Mouse (Mus musculus) intestine, embryonic 16.5 days (tissue): ENCODE results near the gene Aspn. TPM values are rescaled to one million over a fixed set of nuclear protein-coding genes. Genes with fewer than 3 reads are reported as not detected.

Experiments
- ATAC-seq: fragments of 200-750 bp; cut with Nextera tagmentation; 2 replicates; pipeline ENCODE4 v1.8.0; 2017; ENCODE audit warnings: moderate TSS enrichment, moderate library complexity
- H3K27ac ChIP-seq: fragments of 300-500 bp; sonication (generic); 2 replicates; pipeline ENCODE4 v1.5.1; 2014; ENCODE audit warnings: mild to moderate bottlenecking, low read length
- H3K27me3 ChIP-seq: fragments of 300-500 bp; sonication (generic); replicated peaks from 2 replicates; pipeline ENCODE4 v1.6.1; 2014; ENCODE audit warnings: low read length, control low read depth, mixed read lengths; ENCODE audit not compliant: control insufficient read depth, insufficient read depth
- H3K36me3 ChIP-seq: fragments of 300-500 bp; sonication (generic); 2 replicates; pipeline ENCODE4 v1.6.1; 2014; ENCODE audit warnings: low read length, control low read depth; ENCODE audit not compliant: control insufficient read depth, insufficient read depth
- H3K4me1 ChIP-seq: fragments of 300-500 bp; sonication (generic); 2 replicates; pipeline ENCODE4 v1.6.1; 2014; ENCODE audit warnings: low read length, control low read depth, mixed read lengths; ENCODE audit not compliant: control insufficient read depth, insufficient read depth
- H3K4me2 ChIP-seq: fragments of 300-500 bp; sonication (generic); 2 replicates; pipeline ENCODE4 v1.6.1; 2014; ENCODE audit warnings: low read depth, low read length, control low read depth
- H3K4me3 ChIP-seq: fragments of 300-500 bp; sonication (generic); 2 replicates; pipeline ENCODE4 v1.5.1; 2014; ENCODE audit warnings: mild to moderate bottlenecking, low read length
- H3K9ac ChIP-seq: fragments of 300-500 bp; sonication (generic); 2 replicates; pipeline ENCODE4 v1.6.1; 2014; ENCODE audit warnings: low read depth, low read length
- H3K9me3 ChIP-seq: fragments of 300-500 bp; sonication (generic); 2 replicates; pipeline ENCODE4 v1.6.1; 2016; ENCODE audit warnings: low read length, control low read depth; ENCODE audit not compliant: control insufficient read depth
- WGBS: fragments of 180-500 bp; shearing (Covaris S2); extraction: QIAGEN DNeasy Blood & Tissue Kit; methylation state at CpG from one replicate; pipeline ENCODE4 v1.1.7; 2014; 5-methylcytosine and 5-hydroxymethylcytosine counted together
- polyA plus RNA-seq: library from polyadenylated mRNA; unstranded; fragments of >200 nt; fragmentation: Nextera tagmentation; extraction: Ambion mirVana; gene quantifications from 2 replicates; pipeline ENCODE4 v1.2.1, GENCODE M21; 2015

The Aspn gene
- polyA plus RNA-seq, 1 experiment from 2014 or later, result 25.7 TPM

DNA sequence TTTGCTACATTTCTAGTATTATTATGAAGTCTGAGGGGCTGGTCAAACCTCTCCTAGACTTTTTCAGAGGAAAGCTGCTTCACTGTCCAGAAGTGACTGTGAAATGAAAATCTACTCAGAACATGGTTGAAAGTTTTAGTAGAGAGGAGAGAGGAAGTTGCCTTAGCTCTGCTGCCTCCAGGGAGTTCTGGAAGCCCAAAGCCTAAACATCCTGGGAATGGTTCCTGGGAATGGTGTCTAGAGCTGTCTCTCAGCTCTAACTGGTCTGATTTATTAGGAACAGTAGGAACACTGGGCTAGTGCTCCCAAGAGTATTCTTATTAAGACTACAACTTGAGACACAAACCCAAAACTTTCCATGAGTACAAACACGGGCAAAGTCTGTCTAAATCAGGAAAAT, 2.3 kb downstream of the Aspn start:
- Histone ChIP-seq H3K36me3 (no peaks in the 10 kb centered on the region), H3K9ac (no peak overlapping the region), H3K27me3 (no peaks in the 10 kb centered on the region), H3K4me2 (no peak overlapping the region), H3K4me1 (no peaks in the 10 kb centered on the region), H3K9me3 (no peaks in the 10 kb centered on the region), H3K27ac (peak overlapping the region; percentile 73), H3K4me3 (no peak overlapping the region)
- WGBS, result 44% methylated on average over 1 of the region's 1 CpGs
- peak; percentile 50 for ATAC-seq

DNA sequence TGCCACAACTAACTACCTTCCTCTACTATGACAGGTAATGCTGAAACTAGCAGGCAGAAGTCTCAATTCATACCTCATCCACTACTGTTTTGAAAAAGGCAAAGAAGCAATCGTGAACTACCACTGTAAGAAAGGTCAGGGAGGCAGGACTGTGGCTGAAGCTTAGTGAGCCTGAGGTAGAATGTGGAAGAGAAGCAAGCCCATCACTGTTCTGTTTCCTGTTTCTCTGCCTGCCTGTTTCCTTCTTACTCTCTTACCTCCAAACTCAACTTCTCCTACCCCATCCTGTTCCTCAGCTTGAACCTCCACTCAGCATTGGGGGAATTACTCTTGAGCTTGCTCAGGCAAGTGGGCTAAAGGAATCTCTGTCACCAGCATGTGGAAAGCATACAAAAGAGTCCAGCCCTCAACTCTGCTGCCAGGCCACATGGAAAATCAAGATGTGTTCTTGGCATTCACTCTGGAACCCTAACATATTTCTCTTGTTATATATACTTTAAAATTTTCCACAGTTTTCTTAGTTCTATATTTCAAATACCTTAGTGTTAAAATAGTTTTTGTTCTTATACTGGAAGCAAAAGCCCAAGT, 3.4 kb downstream of the Aspn start:
- Histone ChIP-seq H3K27ac (no peak overlapping the region), H3K4me3 (no peak overlapping the region), H3K36me3 (no peaks in the 10 kb centered on the region), H3K27me3 (no peaks in the 10 kb centered on the region), H3K9me3 (no peaks in the 10 kb centered on the region), H3K9ac (no peak overlapping the region), H3K4me2 (no peak overlapping the region), H3K4me1 (no peaks in the 10 kb centered on the region)
- ATAC-seq, result no peak
- WGBS, result 59% methylated on average over 1 of the region's 1 CpGs

DNA sequence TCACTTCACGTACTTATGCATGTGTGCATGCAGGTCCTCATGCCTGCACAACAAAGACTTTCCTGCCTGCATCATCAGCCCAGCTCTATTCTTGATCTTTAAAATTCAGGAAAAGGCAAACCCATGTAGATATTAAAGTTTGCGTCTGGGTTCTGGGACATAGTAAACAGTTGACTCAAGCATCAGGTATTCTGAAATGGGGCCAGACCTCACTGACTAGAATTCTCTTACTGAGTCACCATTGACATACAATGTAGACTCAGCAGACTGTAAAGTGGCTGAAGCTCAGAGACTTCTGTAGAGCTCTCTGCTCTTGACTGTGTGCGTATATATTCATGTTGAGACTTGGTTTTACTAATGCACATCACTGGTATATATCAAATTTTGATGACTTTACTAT, 5.4 kb downstream of the Aspn start:
- H3K4me3 ChIP-seq, result no peak overlapping the region
- H3K4me1 ChIP-seq, result no peaks in the 10 kb centered on the region
- no peak overlapping the region for H3K4me2 ChIP-seq
- H3K36me3 ChIP-seq, result no peaks in the 10 kb centered on the region
- no peak overlapping the region for H3K9ac ChIP-seq
- no peaks in the 10 kb centered on the region for H3K27me3 ChIP-seq
- no peak overlapping the region for H3K27ac ChIP-seq
- ATAC-seq, result no peak
- WGBS, result 86% methylated on average over 3 of the region's 3 CpGs
- no peaks in the 10 kb centered on the region for H3K9me3 ChIP-seq

DNA sequence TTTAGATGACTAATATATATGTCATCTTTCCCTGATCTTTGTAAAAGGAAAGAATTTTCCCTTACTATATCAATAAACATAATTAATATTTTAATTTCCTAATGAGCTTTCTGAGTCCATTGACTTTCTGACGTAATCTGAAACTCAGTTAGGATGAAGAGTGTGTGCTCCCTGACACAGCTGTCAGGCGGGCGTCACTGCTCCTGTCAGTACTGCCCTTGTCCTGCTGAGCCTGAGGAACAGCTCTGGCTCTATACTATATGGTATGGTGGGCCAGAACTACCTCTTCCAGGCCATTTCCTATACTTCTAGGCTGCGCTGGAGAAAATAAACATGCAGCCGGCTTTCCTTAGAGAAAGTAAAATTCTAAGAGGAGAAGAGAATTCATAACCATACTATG, 10.3 kb downstream of the Aspn start:
- H3K9ac ChIP-seq, result no peak overlapping the region
- no peaks in the 10 kb centered on the region for H3K9me3 ChIP-seq
- no peaks in the 10 kb centered on the region for H3K27me3 ChIP-seq
- no peak overlapping the region for H3K4me3 ChIP-seq
- 81% methylated on average over 5 of the region's 5 CpGs for WGBS
- no peak overlapping the region for H3K4me2 ChIP-seq
- no peaks in the 10 kb centered on the region for H3K4me1 ChIP-seq
- H3K27ac ChIP-seq, result no peak overlapping the region
- ATAC-seq, result no peak
- no peaks in the 10 kb centered on the region for H3K36me3 ChIP-seq

- H3K4me2 ChIP-seq, result no peak overlapping the region
- no peaks in the 10 kb centered on the region for H3K27me3 ChIP-seq
- H3K9ac ChIP-seq, result no peak overlapping the region
- 70% methylated on average over 1 of the region's 1 CpGs for WGBS
- H3K4me3 ChIP-seq, result no peak overlapping the region
- no peaks in the 10 kb centered on the region for H3K9me3 ChIP-seq
- no peak overlapping the region for H3K27ac ChIP-seq
- ATAC-seq, result no peak
- no peaks in the 10 kb centered on the region for H3K36me3 ChIP-seq
- H3K4me1 ChIP-seq, result no peaks in the 10 kb centered on the region
These were observed 12.0 kb downstream of the Aspn start for GRCm38 (mm10) chr13:49556203-49556602.

GRCm38 (mm10) chr13:49556924-49557323, 12.7 kb downstream of the Aspn start:
- Histone ChIP-seq H3K27me3 (no peaks in the 10 kb centered on the region), H3K4me2 (no peak overlapping the region), H3K27ac (no peak overlapping the region), H3K36me3 (no peaks in the 10 kb centered on the region), H3K4me1 (no peaks in the 10 kb centered on the region), H3K4me3 (no peak overlapping the region), H3K9me3 (no peaks in the 10 kb centered on the region), H3K9ac (no peak overlapping the region)
- 70% methylated on average over 1 of the region's 1 CpGs for WGBS
- no peak for ATAC-seq

DNA sequence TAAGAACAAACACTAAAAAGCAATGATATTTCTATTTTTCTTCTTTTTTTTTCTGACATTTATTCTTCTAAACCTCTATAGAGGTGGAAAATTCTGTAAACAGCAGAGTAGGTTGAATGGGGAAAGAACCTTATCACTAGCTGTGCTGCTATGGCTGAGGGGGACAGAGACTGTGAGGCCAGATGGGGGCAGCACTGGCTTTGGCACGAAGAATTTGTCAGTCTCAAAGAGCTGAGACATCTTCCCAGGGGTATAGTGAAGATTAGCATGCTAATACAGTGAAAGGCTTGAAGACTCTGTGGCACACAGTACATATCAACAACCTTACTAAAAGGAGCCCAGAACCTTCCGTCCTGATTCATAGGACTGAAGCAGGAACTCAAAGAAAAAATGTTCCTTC, 14.9 kb downstream of the Aspn start:
- Histone ChIP-seq H3K27me3 (no peaks in the 10 kb centered on the region), H3K4me2 (no peak overlapping the region), H3K9me3 (no peaks in the 10 kb centered on the region), H3K36me3 (no peaks in the 10 kb centered on the region), H3K4me1 (no peaks in the 10 kb centered on the region), H3K9ac (no peak overlapping the region), H3K27ac (no peak overlapping the region), H3K4me3 (no peak overlapping the region)
- 41% methylated on average over 2 of the region's 2 CpGs for WGBS
- no peak for ATAC-seq

- H3K9me3 ChIP-seq, result no peaks in the 10 kb centered on the region
- no peaks in the 10 kb centered on the region for H3K36me3 ChIP-seq
- H3K4me1 ChIP-seq, result no peaks in the 10 kb centered on the region
- no peak overlapping the region for H3K4me2 ChIP-seq
- H3K27me3 ChIP-seq, result no peaks in the 10 kb centered on the region
- H3K27ac ChIP-seq, result no peak overlapping the region
- ATAC-seq, result no peak
- 62% methylated on average over 2 of the region's 2 CpGs for WGBS
- H3K9ac ChIP-seq, result no peak overlapping the region
- H3K4me3 ChIP-seq, result no peak overlapping the region
These were observed 16.6 kb downstream of the Aspn start for GRCm38 (mm10) chr13:49560886-49561285.

GRCm38 (mm10) chr13:49564347-49564746, 20.1 kb downstream of the Aspn start:
- WGBS, result 89% methylated on average over 1 of the region's 1 CpGs
- Histone ChIP-seq H3K9ac (no peak overlapping the region), H3K27me3 (no peaks in the 10 kb centered on the region), H3K4me2 (no peak overlapping the region), H3K27ac (no peak overlapping the region), H3K36me3 (no peaks in the 10 kb centered on the region), H3K4me1 (no peaks in the 10 kb centered on the region), H3K4me3 (no peak overlapping the region), H3K9me3 (no peaks in the 10 kb centered on the region)
- ATAC-seq, result no peak

DNA sequence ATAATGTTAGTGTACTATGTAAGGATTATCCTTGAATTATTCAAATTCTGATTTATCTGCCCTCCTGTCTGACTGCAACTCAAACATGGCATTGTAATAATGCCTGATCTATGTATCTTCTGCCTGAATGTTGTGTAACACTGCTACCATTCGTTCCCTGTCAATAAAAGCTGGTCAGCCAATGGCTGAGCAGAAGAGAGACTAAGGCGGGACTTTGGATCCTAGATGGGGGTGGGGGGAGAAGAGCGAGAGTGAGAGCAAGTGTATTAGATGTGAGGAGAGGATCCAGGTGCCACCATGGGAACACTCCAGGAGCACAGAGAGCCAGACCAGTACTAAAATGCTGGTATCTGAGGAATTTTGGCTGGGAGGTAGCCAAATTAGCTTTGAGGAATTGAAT, 26.1 kb downstream of the Aspn start:
- Histone ChIP-seq H3K4me3 (no peak overlapping the region), H3K4me1 (no peaks in the 10 kb centered on the region), H3K27me3 (no peaks in the 10 kb centered on the region), H3K9me3 (no peaks in the 10 kb centered on the region), H3K36me3 (no peaks in the 10 kb centered on the region), H3K27ac (no peak overlapping the region), H3K9ac (no peak overlapping the region), H3K4me2 (no peak overlapping the region)
- 75% methylated on average over 3 of the region's 3 CpGs for WGBS
- no peak for ATAC-seq
